Mouse (Mus musculus): ENCODE results near the gene Spata31d1a. TPM values are rescaled to one million over a fixed set of nuclear protein-coding genes. Genes with fewer than 3 reads are reported as not detected.

The Spata31d1a gene
- polyA plus RNA-seq, 1 experiment from 2014 or later: not detected

DNA sequence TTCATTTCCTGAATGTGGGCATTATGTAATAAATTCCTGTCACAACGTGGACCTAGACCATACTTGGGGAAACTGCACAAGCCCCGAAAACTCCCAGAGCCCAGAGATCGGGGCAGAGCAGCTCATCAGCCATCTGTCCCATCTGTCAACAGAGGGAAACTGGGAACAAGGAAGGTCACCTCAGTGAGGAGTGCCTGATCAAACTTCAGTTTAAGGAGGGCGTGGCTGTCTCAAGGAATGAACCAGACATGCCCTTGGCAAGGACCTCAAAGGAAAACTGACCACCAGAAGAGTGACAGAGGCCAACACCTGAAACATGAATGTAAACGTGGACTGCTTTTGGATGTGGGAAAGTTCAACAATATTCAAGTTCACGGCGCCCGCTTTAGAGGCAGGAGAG is 48.7 kb downstream of the Spata31d1a start:
- 85% methylated on average over 8 of the region's 8 CpGs for WGBS
- Histone ChIP-seq H3K27ac (ENCODE audit: low read length) (no peak overlapping the region), H3K4me2 (replicated peaks; ENCODE audit: low read depth, low read length) (no peak overlapping the region), H3K4me3 (ENCODE audit: low read length) (no peak overlapping the region), H3K36me3 (ENCODE audit: insufficient read depth, low read length) (peaks cover 7% of the 10 kb centered on the region; the same call in 1 of the 2 replicates), H3K27me3 (ENCODE audit: insufficient read depth, low read length) (no peaks in the 10 kb centered on the region), H3K9me3 (ENCODE audit: low read length) (no peaks in the 10 kb centered on the region), H3K4me1 (ENCODE audit: insufficient read depth, low read length) (peaks cover 4% of the 10 kb centered on the region; the same call in 1 of the 2 replicates), H3K9ac (replicated peaks; ENCODE audit: low read length) (no peak overlapping the region)
- no peak for ATAC-seq (ENCODE audit: low FRiP score, low TSS enrichment)

- Histone ChIP-seq H3K36me3 (ENCODE audit: insufficient read depth, low read length) (peaks cover 7% of the 10 kb centered on the region; the same call in 1 of the 2 replicates), H3K27ac (ENCODE audit: low read length) (no peak overlapping the region), H3K27me3 (ENCODE audit: insufficient read depth, low read length) (no peaks in the 10 kb centered on the region), H3K4me1 (ENCODE audit: insufficient read depth, low read length) (peaks cover 4% of the 10 kb centered on the region; the same call in 1 of the 2 replicates), H3K4me3 (ENCODE audit: low read length) (no peak overlapping the region), H3K9me3 (ENCODE audit: low read length) (no peaks in the 10 kb centered on the region), H3K4me2 (replicated peaks; ENCODE audit: low read depth, low read length) (no peak overlapping the region), H3K9ac (replicated peaks; ENCODE audit: low read length) (no peak overlapping the region)
- WGBS: 91% methylated on average over 3 of the region's 3 CpGs
- no peak for ATAC-seq (ENCODE audit: low FRiP score, low TSS enrichment)
Measured at GRCm38 (mm10) chr13:59660371-59660770, 49.8 kb downstream of the Spata31d1a start.

DNA sequence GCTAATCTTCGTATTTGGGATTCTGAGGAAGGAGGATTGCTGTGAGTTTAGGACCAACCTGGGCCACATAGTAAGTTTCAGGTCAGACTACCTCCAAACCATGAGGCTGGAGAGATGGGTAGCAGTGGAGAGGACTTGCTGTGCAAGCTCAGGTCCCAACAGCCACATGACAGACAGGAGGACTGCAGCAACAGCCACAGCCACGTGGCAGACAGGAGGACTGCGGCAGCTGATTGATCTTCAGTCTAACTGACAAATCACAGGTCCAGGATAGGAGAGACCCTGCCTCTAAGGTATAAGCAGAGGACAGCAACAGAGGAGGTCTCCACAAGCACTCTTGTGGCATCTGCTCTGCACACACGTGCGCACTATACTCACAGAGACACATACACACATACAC is 52.3 kb downstream of the Spata31d1a start:
- Histone ChIP-seq H3K36me3 (ENCODE audit: insufficient read depth, low read length) (0 out of 2 replicates have a peak, but pooled peaks cover 3% of the 10 kb centered on the region), H3K4me3 (ENCODE audit: low read length) (no peak overlapping the region), H3K27ac (ENCODE audit: low read length) (no peak overlapping the region), H3K27me3 (ENCODE audit: insufficient read depth, low read length) (no peaks in the 10 kb centered on the region), H3K9ac (replicated peaks; ENCODE audit: low read length) (no peak overlapping the region), H3K4me2 (replicated peaks; ENCODE audit: low read depth, low read length) (no peak overlapping the region), H3K9me3 (ENCODE audit: low read length) (no peaks in the 10 kb centered on the region), H3K4me1 (ENCODE audit: insufficient read depth, low read length) (peaks cover 16% of the 10 kb centered on the region)
- ATAC-seq (ENCODE audit: low FRiP score, low TSS enrichment): no peak
- WGBS: 86% methylated on average over 5 of the region's 5 CpGs

DNA sequence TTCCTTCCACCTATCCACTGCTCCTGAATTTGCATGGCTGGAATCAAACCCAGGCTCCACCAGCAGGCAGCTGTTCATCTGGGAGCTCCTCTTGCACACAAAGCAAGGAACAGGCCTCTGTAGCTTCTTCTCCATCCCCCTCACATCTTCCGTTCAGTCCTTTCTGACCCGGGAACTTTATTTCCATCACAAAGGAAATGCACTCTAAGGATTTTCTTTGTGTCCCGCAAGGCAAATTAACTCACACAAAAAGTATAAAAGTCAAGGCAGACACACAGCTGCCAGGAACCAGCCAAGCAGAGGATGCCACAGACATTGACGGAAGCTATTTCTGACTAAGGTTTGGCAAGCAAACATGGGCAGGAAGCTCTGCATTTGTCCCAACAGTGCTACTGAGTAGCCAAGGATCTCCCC is 53.1 kb downstream of the Spata31d1a start:
- Histone ChIP-seq H3K27ac (ENCODE audit: low read length) (peak overlapping the region; percentile 59), H3K4me3 (ENCODE audit: low read length) (no peak overlapping the region), H3K9ac (replicated peaks; ENCODE audit: low read length) (no peak overlapping the region), H3K27me3 (ENCODE audit: insufficient read depth, low read length) (no peaks in the 10 kb centered on the region), H3K9me3 (ENCODE audit: low read length) (no peaks in the 10 kb centered on the region), H3K4me1 (ENCODE audit: insufficient read depth, low read length) (peaks cover 17% of the 10 kb centered on the region), H3K4me2 (replicated peaks; ENCODE audit: low read depth, low read length) (no peak overlapping the region), H3K36me3 (ENCODE audit: insufficient read depth, low read length) (0 out of 2 replicates have a peak, but pooled peaks cover 3% of the 10 kb centered on the region)
- 67% methylated on average over 4 of the region's 4 CpGs for WGBS
- no peak for ATAC-seq (ENCODE audit: low FRiP score, low TSS enrichment)

DNA sequence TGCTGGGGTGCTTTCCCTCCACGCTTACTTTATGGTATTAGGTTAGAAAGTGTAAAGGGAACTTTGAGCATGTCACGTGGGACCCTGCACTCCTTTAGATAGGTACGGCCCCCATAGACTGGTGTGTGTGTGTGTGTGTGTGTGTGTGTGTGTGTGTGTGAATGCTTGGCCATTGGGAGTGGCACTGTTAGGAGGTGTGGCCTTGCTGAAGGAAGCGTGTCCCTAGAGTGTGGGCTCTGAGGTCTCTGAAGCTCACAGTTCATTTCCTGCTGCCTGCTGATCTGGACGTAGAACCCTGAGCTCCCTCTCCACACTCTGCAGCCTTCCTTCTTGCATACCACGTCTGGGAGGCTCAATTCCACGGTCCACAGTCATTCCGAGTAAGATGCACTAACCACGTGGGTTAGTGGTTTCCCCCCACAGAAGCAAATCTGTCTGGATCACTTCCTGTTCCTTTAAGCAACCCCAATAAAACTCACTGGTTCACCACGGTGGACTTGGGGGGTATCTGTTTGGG is 53.8 kb downstream of the Spata31d1a start:
- peak overlapping the region; percentile 59 for H3K27ac ChIP-seq (ENCODE audit: low read length)
- WGBS: 53% methylated on average over 10 of the region's 10 CpGs
- H3K4me1 ChIP-seq (ENCODE audit: insufficient read depth, low read length): peaks cover 19% of the 10 kb centered on the region
- no peak overlapping the region for H3K9ac ChIP-seq (replicated peaks; ENCODE audit: low read length)
- no peaks in the 10 kb centered on the region for H3K9me3 ChIP-seq (ENCODE audit: low read length)
- H3K36me3 ChIP-seq (ENCODE audit: insufficient read depth, low read length): 0 out of 2 replicates have a peak, but pooled peaks cover 3% of the 10 kb centered on the region
- H3K4me3 ChIP-seq (ENCODE audit: low read length): no peak overlapping the region
- ATAC-seq (ENCODE audit: low FRiP score, low TSS enrichment): no peak
- no peak overlapping the region for H3K4me2 ChIP-seq (replicated peaks; ENCODE audit: low read depth, low read length)
- H3K27me3 ChIP-seq (ENCODE audit: insufficient read depth, low read length): no peaks in the 10 kb centered on the region

GRCm38 (mm10) chr13:59655718-59656315 is 54.3 kb downstream of the Spata31d1a start:
- H3K9ac ChIP-seq (replicated peaks; ENCODE audit: low read length): no peak overlapping the region
- 91% methylated on average over 15 of the region's 15 CpGs for WGBS

DNA sequence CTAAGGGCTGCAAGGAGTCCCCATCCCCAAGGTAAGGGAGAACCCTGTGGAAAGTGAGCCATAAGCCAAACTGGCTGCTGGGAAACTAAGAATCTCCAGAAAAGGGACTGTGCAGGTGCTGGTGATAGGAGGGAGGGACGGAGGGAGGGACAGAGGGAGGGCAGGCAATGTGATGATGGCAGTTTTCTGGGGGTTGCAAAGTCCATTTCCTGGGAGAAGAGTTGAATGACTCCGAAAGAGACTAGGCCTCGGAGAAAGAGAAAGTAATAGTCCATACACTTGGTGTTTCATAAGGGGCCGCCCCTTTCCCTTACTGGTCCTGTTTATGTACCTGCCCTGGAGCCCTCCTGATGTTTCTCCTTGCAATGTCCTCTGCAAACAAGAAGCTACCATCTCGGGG is 55.7 kb downstream of the Spata31d1a start:
- H3K27me3 ChIP-seq (ENCODE audit: insufficient read depth, low read length): no peaks in the 10 kb centered on the region
- no peak overlapping the region for H3K9ac ChIP-seq (replicated peaks; ENCODE audit: low read length)
- ATAC-seq (ENCODE audit: low FRiP score, low TSS enrichment): no peak
- 86% methylated on average over 5 of the region's 5 CpGs for WGBS
- no peak overlapping the region for H3K4me3 ChIP-seq (ENCODE audit: low read length)
- no peak overlapping the region for H3K4me2 ChIP-seq (replicated peaks; ENCODE audit: low read depth, low read length)
- H3K9me3 ChIP-seq (ENCODE audit: low read length): no peaks in the 10 kb centered on the region
- peaks cover 32% of the 10 kb centered on the region for H3K4me1 ChIP-seq (ENCODE audit: insufficient read depth, low read length)
- no peak overlapping the region for H3K27ac ChIP-seq (ENCODE audit: low read length)
- no peaks in the 10 kb centered on the region for H3K36me3 ChIP-seq (ENCODE audit: insufficient read depth, low read length)

More at GRCm38 (mm10) chr13:59655718-59656315, 54.3 kb downstream of the Spata31d1a start:
- no peaks in the 10 kb centered on the region for H3K27me3 ChIP-seq (ENCODE audit: insufficient read depth, low read length)
- H3K4me1 ChIP-seq (ENCODE audit: insufficient read depth, low read length): peaks cover 24% of the 10 kb centered on the region
- H3K36me3 ChIP-seq (ENCODE audit: insufficient read depth, low read length): 0 out of 2 replicates have a peak, but pooled peaks cover under 1% of the 10 kb centered on the region
- H3K27ac ChIP-seq (ENCODE audit: low read length): no peak overlapping the region
- H3K4me2 ChIP-seq (replicated peaks; ENCODE audit: low read depth, low read length): no peak overlapping the region
- no peak overlapping the region for H3K4me3 ChIP-seq (ENCODE audit: low read length)
- no peaks in the 10 kb centered on the region for H3K9me3 ChIP-seq (ENCODE audit: low read length)
- ATAC-seq (ENCODE audit: low FRiP score, low TSS enrichment): no peak

DNA sequence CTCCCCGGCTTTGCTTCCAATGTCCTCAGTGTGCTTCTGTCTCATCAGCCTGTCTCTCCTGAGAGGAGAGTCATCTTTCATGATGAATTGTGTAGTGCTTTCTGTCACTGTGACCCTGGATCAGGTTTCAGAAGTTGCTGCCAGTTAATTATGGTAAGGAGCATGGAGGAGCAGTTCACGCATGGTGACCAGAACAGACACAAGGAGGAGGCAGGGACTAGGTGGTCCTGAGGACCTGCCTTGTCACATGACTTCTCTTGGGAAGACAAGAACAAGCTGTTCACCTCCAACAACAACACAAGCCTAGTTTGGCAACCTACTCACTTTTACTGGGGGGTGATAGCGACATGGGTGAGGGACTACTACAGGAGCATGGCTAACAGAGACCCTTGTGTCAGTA is 57.0 kb downstream of the Spata31d1a start:
- H3K9ac ChIP-seq (replicated peaks; ENCODE audit: low read length): no peak overlapping the region
- H3K4me1 ChIP-seq (ENCODE audit: insufficient read depth, low read length): peaks cover 32% of the 10 kb centered on the region
- H3K27me3 ChIP-seq (ENCODE audit: insufficient read depth, low read length): no peaks in the 10 kb centered on the region
- H3K36me3 ChIP-seq (ENCODE audit: insufficient read depth, low read length): peaks cover 4% of the 10 kb centered on the region; the same call in 1 of the 2 replicates
- 0 out of 2 replicates have a peak, but pooled peaks have one; percentile 33 for ATAC-seq (ENCODE audit: low FRiP score, low TSS enrichment)
- H3K9me3 ChIP-seq (ENCODE audit: low read length): no peaks in the 10 kb centered on the region
- H3K27ac ChIP-seq (ENCODE audit: low read length): no peak overlapping the region; the same call in 1 of the 2 replicates
- no peak overlapping the region for H3K4me2 ChIP-seq (replicated peaks; ENCODE audit: low read depth, low read length)
- 35% methylated on average over 3 of the region's 3 CpGs for WGBS
- H3K4me3 ChIP-seq (ENCODE audit: low read length): no peak overlapping the region

- H3K27ac ChIP-seq (ENCODE audit: low read length): no peak overlapping the region
- H3K9ac ChIP-seq (replicated peaks; ENCODE audit: low read length): no peak overlapping the region
- H3K4me3 ChIP-seq (ENCODE audit: low read length): no peak overlapping the region
- peaks cover 34% of the 10 kb centered on the region for H3K4me1 ChIP-seq (ENCODE audit: insufficient read depth, low read length)
- H3K36me3 ChIP-seq (ENCODE audit: insufficient read depth, low read length): peaks cover 4% of the 10 kb centered on the region; the same call in 1 of the 2 replicates
- 37% methylated on average over 5 of the region's 5 CpGs for WGBS
- no peak overlapping the region for H3K4me2 ChIP-seq (replicated peaks; ENCODE audit: low read depth, low read length)
- H3K9me3 ChIP-seq (ENCODE audit: low read length): no peaks in the 10 kb centered on the region
- no peak for ATAC-seq (ENCODE audit: low FRiP score, low TSS enrichment)
- H3K27me3 ChIP-seq (ENCODE audit: insufficient read depth, low read length): no peaks in the 10 kb centered on the region
Measured at GRCm38 (mm10) chr13:59652651-59653050, 57.5 kb downstream of the Spata31d1a start.

All from kidney, embryonic 16.5 days (tissue).